Mouse (Mus musculus): ENCODE measurements at regions not wholly inside any gene's neighbourhood (a gene's known extent, or its start where the extent isn't known, plus 50 kb on each side); places are given as distances from the start of the nearest gene placed in this dataset.

- DNase-seq (ENCODE audit: low read depth, low spot score): no peak
Observed at GRCm38 (mm10) chr2:131739022-131739421, 120.5 kb downstream of the Erv3 start.

GRCm38 (mm10) chr2:131734740-131735378 is 124.7 kb downstream of the Erv3 start:
- no peak for DNase-seq (ENCODE audit: low read depth, low spot score)

- DNase-seq (ENCODE audit: low read depth, low spot score): no peak
Observed at GRCm38 (mm10) chr2:131726533-131726932, 133.0 kb downstream of the Erv3 start.

GRCm38 (mm10) chr2:131721631-131722545 is 137.7 kb downstream of the Erv3 start:
- no peak for DNase-seq (ENCODE audit: low read depth, low spot score)

GRCm38 (mm10) chr2:131717561-131717960 is 142.0 kb downstream of the Erv3 start:
- DNase-seq (ENCODE audit: low read depth, low spot score): no peak

GRCm38 (mm10) chr2:131716841-131717240 is 142.7 kb downstream of the Erv3 start:
- no peak for DNase-seq (ENCODE audit: low read depth, low spot score)

- DNase-seq (ENCODE audit: low read depth, low spot score): no peak
Observed at GRCm38 (mm10) chr2:131715381-131715780, 144.2 kb downstream of the Erv3 start.

- no peak for DNase-seq (ENCODE audit: low read depth, low spot score)
Observed at GRCm38 (mm10) chr2:131711886-131712285, 147.7 kb downstream of the Erv3 start.

GRCm38 (mm10) chr2:131706565-131706964 is 144.5 kb upstream of the Adra1d start:
- no peak for DNase-seq (ENCODE audit: low read depth, low spot score)

GRCm38 (mm10) chr2:131704406-131704805 is 142.3 kb upstream of the Adra1d start:
- no peak for DNase-seq (ENCODE audit: low read depth, low spot score)

- DNase-seq (ENCODE audit: low read depth, low spot score): no peak
Observed at GRCm38 (mm10) chr2:131702146-131702545, 140.1 kb upstream of the Adra1d start.

GRCm38 (mm10) chr2:131699798-131700197 is 137.7 kb upstream of the Adra1d start:
- no peak for DNase-seq (ENCODE audit: low read depth, low spot score)

- no peak for DNase-seq (ENCODE audit: low read depth, low spot score)
Observed at GRCm38 (mm10) chr2:131698008-131698965, 136.2 kb upstream of the Adra1d start.

- no peak for DNase-seq (ENCODE audit: low read depth, low spot score)
Observed at GRCm38 (mm10) chr2:131696307-131696706, 134.2 kb upstream of the Adra1d start.

- DNase-seq (ENCODE audit: low read depth, low spot score): no peak
Observed at GRCm38 (mm10) chr2:131689996-131690395, 127.9 kb upstream of the Adra1d start.

GRCm38 (mm10) chr2:131688282-131688681 is 126.2 kb upstream of the Adra1d start:
- DNase-seq (ENCODE audit: low read depth, low spot score): peak; percentile 64

GRCm38 (mm10) chr2:131687449-131687848 is 125.4 kb upstream of the Adra1d start:
- no peak for DNase-seq (ENCODE audit: low read depth, low spot score)

- DNase-seq (ENCODE audit: low read depth, low spot score): peak; percentile 68
Observed at GRCm38 (mm10) chr2:131686748-131687147, 124.7 kb upstream of the Adra1d start.

- DNase-seq (ENCODE audit: low read depth, low spot score): no peak
Observed at GRCm38 (mm10) chr2:131685326-131685725, 123.2 kb upstream of the Adra1d start.

GRCm38 (mm10) chr2:131683734-131684133 is 121.7 kb upstream of the Adra1d start:
- DNase-seq (ENCODE audit: low read depth, low spot score): no peak

GRCm38 (mm10) chr2:131678484-131678883 is 116.4 kb upstream of the Adra1d start:
- DNase-seq (ENCODE audit: low read depth, low spot score): no peak

- no peak for DNase-seq (ENCODE audit: low read depth, low spot score)
Observed at GRCm38 (mm10) chr2:131676736-131677135, 114.7 kb upstream of the Adra1d start.

All from telencephalon, adult 2 months (tissue).